Mouse (Mus musculus): ENCODE data around the gene Tmem50a.
A peak's percentile ranks its signal among the peaks of the same experiment; 100 is the strongest.

The Tmem50a gene

GRCm38 (mm10) chr4:134852438-134853255, 62.2 kb downstream of the Tmem50a start:
- DNase-seq (ENCODE audit: low spot score), result peak; percentile 69

GRCm38 (mm10) chr4:134851876-134852275, 62.9 kb downstream of the Tmem50a start:
- no peak for DNase-seq (ENCODE audit: low spot score)

GRCm38 (mm10) chr4:134851236-134851635, 63.6 kb downstream of the Tmem50a start:
- DNase-seq (ENCODE audit: low spot score), result no peak

- no peak for DNase-seq (ENCODE audit: low spot score)
Measured at GRCm38 (mm10) chr4:134850551-134850950, 64.3 kb downstream of the Tmem50a start.
